Mouse (Mus musculus): Measurements from ENCODE around the gene Ano10.

GRCm38 (mm10) chr9:122311051-122311760, 17.0 kb upstream of the Ano10 start:
- TF ChIP-seq EP300 (IDR thresholded peaks at IDR 0.05; ENCODE audit: insufficient read depth, low read depth, low read length): no peak
- TF ChIP-seq POLR2A (IDR thresholded peaks at IDR 0.05; ENCODE audit: insufficient read depth, low read length): no peak
